Mouse (Mus musculus) heart, postnatal 0 days (tissue): ENCODE results near the gene Nfib.

Experiments
- CTCF ChIP-seq: IDR thresholded peaks from 2 replicates; pipeline ENCODE4 v1.5.1; 2016; ENCODE audit warnings: antibody characterized with exemption, control low read depth, low read depth
- EP300 ChIP-seq: IDR thresholded peaks from 2 replicates; pipeline ENCODE4 v1.6.1; 2016; ENCODE audit warnings: antibody characterized with exemption, low read depth

DNA sequence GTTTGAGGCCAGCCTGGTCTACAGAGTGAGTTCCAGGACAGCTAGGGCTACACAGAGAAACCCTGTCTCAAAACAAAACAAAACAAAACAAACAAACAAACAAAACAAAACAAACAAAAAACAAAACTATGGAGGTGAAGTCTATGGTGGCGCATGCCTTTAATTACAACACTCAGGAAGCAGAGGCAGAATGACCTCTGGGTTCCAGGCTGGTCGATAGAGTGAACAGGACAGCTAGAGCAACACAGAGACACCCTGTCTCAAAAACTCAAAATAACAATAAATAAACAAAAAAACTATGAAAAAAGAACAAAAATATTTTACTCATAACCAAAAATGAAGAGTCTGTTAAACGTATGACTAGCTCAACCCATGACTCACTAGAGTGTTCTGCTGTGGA lies 236.6 kb downstream of the Nfib start:
- TF ChIP-seq CTCF (no peak), EP300 (no peak)
